Mouse (Mus musculus) small intestine, adult 2 months (tissue): Measurements from ENCODE around the gene Ldoc1. TPM values are rescaled to one million over a fixed set of nuclear protein-coding genes. Genes with fewer than 3 reads are reported as not detected.

Experiments used
- H3K27ac ChIP-seq: fragments of 200-500 bp; 2 replicates; pipeline ENCODE4 v1.5.1; 2012; ENCODE audit warnings: low read depth, low read length, control low read depth, inconsistent platforms; ENCODE audit not compliant: insufficient read depth
- H3K27me3 ChIP-seq: fragments of 200-500 bp; 2 replicates; pipeline ENCODE4 v1.6.1; 2012; ENCODE audit warnings: mild to moderate bottlenecking, moderate library complexity, low read length, inconsistent platforms; ENCODE audit not compliant: control insufficient read depth, insufficient read depth
- H3K36me3 ChIP-seq: fragments of 200-500 bp; 2 replicates; pipeline ENCODE4 v1.6.1; 2012; ENCODE audit warnings: mild to moderate bottlenecking, low read length, control low read depth, inconsistent platforms; ENCODE audit not compliant: control insufficient read depth, insufficient read depth
- H3K4me1 ChIP-seq: fragments of 200-500 bp; 2 replicates; pipeline ENCODE4 v1.6.1; 2012; ENCODE audit warnings: low read length, inconsistent platforms, mixed read lengths; ENCODE audit not compliant: control insufficient read depth, insufficient read depth, insufficient read length
- H3K4me3 ChIP-seq: fragments of 200-500 bp; 2 replicates; pipeline ENCODE4 v1.5.1; 2012; ENCODE audit warnings: low read depth, mild to moderate bottlenecking, control low read depth, inconsistent platforms, low read length, moderate library complexity
- CTCF ChIP-seq: fragments of 200-500 bp; IDR thresholded peaks from 2 replicates; pipeline ENCODE4 v1.5.1; 2012; ENCODE audit warnings: low read depth, mild to moderate bottlenecking, control low read depth, inconsistent platforms, low read length, moderate library complexity, mixed read lengths; ENCODE audit not compliant: insufficient replicate concordance, insufficient read length; ENCODE audit errors: extremely low read depth
- POLR2A ChIP-seq: fragments of 200-500 bp; IDR thresholded peaks from 2 replicates; pipeline ENCODE4 v1.6.1; 2012; ENCODE audit warnings: low read depth, mild to moderate bottlenecking, control low read depth, inconsistent platforms, low read length, moderate library complexity
- WGBS: fragments of 180-500 bp; shearing (Covaris S2); methylation state at CpG from one replicate; pipeline ENCODE4 v1.1.7; 2018; 5-methylcytosine and 5-hydroxymethylcytosine counted together
- polyA plus RNA-seq: library from polyadenylated mRNA; depleted of rRNA; stranded (reverse); fragments of >200 nt; gene quantifications from 2 replicates; pipeline ENCODE4 v1.2.3, GENCODE M21; 2012; rRNA removed

Ldoc1 gene
- not detected in 2 replicates for polyA plus RNA-seq

DNA sequence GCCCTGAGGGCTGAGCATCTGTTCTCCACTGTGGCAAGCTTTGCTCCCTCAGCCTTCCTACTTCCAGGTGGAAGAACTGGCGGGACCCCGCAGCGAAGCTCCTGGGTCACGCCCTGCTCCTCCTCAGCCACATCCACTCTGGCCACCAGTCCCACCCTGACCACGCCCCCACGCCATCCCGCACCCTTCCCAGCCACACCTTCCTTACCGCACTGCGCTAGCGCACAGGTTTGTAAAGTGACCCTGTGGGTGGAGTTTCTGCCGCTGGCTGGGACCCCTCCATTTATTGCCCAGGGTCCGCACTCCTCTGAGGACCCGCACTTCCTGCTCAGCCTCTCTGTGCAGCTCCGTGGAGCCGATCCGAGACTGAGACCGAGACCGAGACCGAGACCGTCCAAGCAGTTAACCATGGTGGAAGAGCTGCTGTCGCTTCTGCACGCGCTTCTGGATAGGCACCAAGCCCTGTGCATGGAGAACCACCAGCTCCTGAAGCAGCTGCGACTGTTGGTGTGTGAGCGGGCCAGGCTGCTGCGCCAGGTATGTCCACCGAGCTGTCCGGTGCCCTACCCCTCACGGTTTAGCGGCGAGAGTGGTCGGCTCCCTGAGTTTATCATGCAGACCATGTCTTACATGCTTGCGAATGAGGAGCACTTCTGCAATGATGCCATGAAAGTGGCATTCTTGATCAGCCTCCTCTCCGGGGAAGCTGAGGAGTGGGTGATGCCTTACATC, at the start of gene Ldoc1:
Gene Ldoc1 (plus strand): TSS at position 196 of the 732 bp plus-strand sequence.
- no peaks in the 10 kb centered on the region for H3K4me1 ChIP-seq
- H3K36me3 ChIP-seq, result no peaks in the 10 kb centered on the region
- H3K27ac ChIP-seq, result no peak within 1 kb of the TSS
- 42% methylated on average over 34 of the region's 34 CpGs for WGBS
- H3K27me3 ChIP-seq, result no peaks in the 10 kb centered on the region
- H3K4me3 ChIP-seq, result no peak within 1 kb of the TSS
- no peak for TF ChIP-seq CTCF
- TF ChIP-seq POLR2A, result no peak

DNA sequence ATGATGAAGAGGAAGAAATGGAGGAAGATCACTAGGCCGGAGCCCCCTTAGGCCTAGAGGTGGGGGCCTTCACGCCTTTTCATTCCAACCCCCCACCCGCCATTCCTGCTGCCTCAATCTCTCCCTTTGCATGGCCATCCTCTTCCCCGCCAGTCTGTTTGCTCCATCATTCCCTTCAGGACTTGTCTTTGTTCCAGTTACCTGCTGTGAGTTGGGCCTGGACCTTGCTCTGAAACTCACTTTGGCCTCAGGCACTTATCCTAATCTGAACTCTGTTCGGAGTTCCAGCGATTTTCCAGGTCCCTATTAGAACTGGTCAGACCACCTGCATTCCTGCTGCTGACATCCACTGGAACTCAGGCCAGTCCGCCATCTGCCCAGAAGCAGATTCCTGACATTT, 834 bp downstream of the Ldoc1 start:
- Histone ChIP-seq H3K27me3 (no peaks in the 10 kb centered on the region), H3K27ac (no peak overlapping the region), H3K4me3 (no peak overlapping the region), H3K4me1 (no peaks in the 10 kb centered on the region), H3K36me3 (no peaks in the 10 kb centered on the region)
- no peak for TF ChIP-seq POLR2A
- no peak for TF ChIP-seq CTCF
- WGBS, result 75% methylated on average over 7 of the region's 7 CpGs

DNA sequence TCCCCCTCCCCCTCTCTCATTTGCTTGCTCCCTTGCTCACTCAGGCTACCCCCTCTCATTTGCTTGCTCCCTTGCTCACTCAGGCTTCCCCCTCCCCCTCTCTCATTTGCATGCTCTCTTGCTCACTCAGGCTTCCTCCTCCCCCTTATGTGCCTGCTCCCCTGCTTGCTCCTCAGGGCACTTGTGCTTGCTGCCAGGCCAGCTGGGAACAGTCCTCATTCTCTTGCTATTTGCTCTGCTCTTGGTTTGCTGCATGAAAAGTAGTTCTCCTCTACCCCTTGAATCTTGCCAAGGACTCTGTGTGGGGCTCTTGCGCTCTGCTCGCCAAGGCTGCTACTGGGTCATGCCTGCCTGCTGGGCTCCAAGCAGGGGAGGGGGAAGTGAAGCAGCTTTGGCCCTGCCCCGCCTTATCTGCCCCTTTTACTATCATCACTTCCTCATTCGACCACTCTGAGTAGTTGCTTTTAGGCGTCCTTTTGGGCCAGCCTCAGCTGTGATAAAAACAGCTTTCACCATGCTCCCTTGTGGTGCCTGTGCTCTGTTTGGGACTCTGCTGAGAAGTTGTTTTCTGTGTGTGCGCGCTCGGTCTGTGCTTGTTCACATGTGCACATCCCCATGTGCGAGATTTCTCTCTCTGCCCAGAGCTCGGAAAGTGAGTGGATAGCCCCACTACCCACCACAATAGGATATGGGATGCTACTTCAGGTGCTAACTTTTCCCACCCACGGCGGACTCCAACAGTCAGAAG, 13.2 kb downstream of the Ldoc1 start:
- 17% methylated on average over 12 of the region's 12 CpGs for WGBS
- no peaks in the 10 kb centered on the region for H3K27me3 ChIP-seq
- no peaks in the 10 kb centered on the region for H3K4me1 ChIP-seq
- no peak overlapping the region; the same call in 1 of the 2 replicates for H3K27ac ChIP-seq
- no peaks in the 10 kb centered on the region for H3K36me3 ChIP-seq
- H3K4me3 ChIP-seq, result no peak overlapping the region
- no peak for TF ChIP-seq CTCF

DNA sequence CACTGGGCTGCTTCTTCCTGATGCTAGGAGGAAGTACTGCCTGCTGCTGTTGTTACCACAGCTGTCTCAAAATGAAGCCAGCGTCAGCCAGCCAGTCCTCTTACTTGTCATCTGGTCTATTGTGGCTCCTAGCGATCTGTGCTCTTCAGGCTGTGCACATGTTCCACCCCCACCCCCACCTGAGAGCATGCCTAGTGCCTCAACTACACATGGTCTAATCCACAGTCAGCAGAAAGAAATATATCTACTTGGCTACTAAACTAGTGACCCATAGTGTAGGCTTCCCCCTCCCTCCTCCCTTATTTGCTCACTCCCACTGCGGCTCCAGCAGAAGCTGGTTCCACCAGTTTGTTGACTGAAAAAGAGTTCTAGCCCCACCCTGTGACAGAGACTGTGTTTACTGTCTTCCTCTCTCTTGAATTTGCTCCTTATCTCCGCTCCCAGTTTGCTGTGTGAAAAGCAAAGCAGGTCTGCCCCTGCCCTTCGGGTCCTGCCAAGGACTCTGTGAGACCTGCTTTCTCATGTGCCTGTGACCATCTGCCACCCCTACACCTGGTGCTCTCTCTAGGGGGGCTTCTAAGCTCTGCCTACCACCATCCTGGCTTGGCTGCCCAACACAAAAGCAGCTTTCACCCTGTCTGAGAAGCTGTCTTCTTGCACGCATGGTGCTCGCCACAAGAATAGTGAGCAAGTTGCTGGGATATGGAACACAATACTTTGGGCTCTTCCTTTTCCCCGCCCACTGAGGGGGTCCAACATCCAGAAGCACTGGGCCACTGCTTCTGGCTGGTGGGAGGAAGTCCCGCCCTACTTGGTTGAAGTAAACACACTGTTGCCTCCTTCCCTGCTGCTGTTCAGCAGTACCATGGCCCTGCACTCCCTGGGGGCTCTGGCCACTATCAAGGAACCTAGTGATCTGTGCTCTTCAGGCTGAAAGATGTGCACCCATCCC, 14.0 kb downstream of the Ldoc1 start:
- Histone ChIP-seq H3K27ac (no peak overlapping the region; the same call in 1 of the 2 replicates), H3K4me3 (no peak overlapping the region), H3K27me3 (no peaks in the 10 kb centered on the region), H3K36me3 (no peaks in the 10 kb centered on the region), H3K4me1 (no peaks in the 10 kb centered on the region)
- 38% methylated on average over 9 of the region's 9 CpGs for WGBS
- TF ChIP-seq CTCF (no peak), POLR2A (no peak)

DNA sequence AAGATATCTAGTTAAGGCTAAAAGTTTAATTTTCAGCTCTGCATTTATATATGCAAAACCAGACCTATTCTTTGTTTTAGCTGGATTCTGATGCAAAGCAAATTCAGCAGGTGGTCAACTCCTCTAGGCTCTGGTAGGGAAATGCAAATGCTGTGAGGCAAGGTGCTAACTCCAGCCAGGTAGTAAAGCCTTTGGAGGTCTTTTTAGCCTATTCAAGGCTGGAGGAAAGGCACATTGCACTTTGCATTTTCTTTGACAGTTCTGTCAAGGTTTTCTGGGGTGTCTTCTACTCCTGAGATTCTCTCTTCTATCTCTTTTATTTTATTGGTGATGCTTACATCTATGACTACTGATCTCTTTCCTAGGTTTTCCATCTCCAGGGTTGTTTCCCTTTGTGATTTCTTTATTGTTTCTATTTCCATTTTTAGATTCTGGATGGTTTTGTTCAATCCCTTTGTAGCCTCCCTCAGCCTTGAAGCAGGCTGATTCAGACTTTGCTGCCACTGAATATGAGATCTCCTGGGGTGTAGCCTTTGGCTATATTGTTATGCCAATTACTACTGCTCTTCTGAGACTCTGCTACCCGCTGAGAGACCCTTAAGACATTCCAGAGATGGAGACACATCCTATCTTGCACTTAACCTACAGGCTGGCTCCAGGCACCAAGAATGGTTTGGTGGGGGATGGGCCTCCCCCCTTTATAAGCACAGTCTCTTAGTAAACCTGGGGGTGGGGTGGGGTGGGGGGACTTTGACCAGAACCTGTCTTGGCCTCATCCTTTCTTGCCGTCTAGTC, 18.4 kb downstream of the Ldoc1 start:
- no peaks in the 10 kb centered on the region for H3K27me3 ChIP-seq
- no peaks in the 10 kb centered on the region for H3K36me3 ChIP-seq
- H3K4me3 ChIP-seq, result no peak overlapping the region
- WGBS, result 43% methylated on average over 2 of the region's 2 CpGs
- no peak for TF ChIP-seq POLR2A
- no peak for TF ChIP-seq CTCF
- H3K4me1 ChIP-seq, result no peaks in the 10 kb centered on the region
- no peak overlapping the region for H3K27ac ChIP-seq
